In the genomic region with DNA sequence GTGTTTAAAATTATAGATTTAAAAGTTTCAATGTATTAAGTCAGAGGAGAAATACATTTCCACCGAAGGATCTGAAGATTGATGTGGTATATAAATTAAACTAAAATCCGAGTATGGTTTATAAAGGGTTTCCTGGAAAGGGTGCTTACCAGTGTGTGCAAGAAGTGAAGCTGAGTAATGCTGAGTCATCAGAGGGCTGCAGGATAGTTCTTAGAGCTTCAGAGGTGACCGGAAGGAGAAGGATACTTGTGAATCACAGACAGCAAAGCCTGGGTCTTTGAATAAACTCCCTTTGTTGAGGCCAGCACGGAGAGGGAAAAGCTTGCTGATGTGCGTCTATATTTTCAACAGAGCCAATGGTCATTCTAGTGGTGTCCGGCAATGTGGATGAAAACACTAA, we compare ENCODE assay signal across 27 mouse cellular contexts. TPM values are rescaled to one million over a fixed set of nuclear protein-coding genes. Genes with fewer than 3 reads are reported as not detected.
"Had no signal": no experiment of that assay in that cellular context is flagged by ENCODE, and none has a peak within 500 bp of the region (broad histone marks: within the 10 kb centered on the region; RNA-seq: fewer than 3 reads in every experiment).

No protein-coding gene starts in this region.

- H3K36me3 ChIP-seq: lung, embryonic 15.5 days; midbrain, embryonic 12.5 days; neural tube, embryonic 13.5 days; neural tube, embryonic 15.5 days had no signal

- H3K27me3 ChIP-seq: lung, embryonic 15.5 days; megakaryocyte, embryonic 14.5 days; midbrain, embryonic 12.5 days; neural tube, embryonic 13.5 days; neural tube, embryonic 15.5 days had no signal

- H3K4me2 ChIP-seq: lung, embryonic 15.5 days; midbrain, embryonic 12.5 days; neural tube, embryonic 13.5 days; neural tube, embryonic 15.5 days had no signal

- ATAC-seq: lung, postnatal 0 days; midbrain, embryonic 16.5 days had no signal

- H3K4me3 ChIP-seq: lung, embryonic 15.5 days; megakaryocyte, embryonic 14.5 days; midbrain, embryonic 12.5 days; myocyte; neural tube, embryonic 13.5 days; neural tube, embryonic 15.5 days had no signal

- DNase-seq: lung, adult 2 months; lung, postnatal 14 days; lung, postnatal 36 days; midbrain, embryonic 14.5 days; retina, postnatal 1 day; right cerebral cortex, adult 18-20 months; right cerebral cortex, postnatal 25 days; right cerebral cortex, postnatal 4 days; spleen, adult 18-20 months; thymus, adult 18-20 months; thymus, postnatal 14 days; thymus, postnatal 36 days had no signal

- H3K9me3 ChIP-seq: lung, embryonic 15.5 days; midbrain, embryonic 12.5 days; neural tube, embryonic 13.5 days; neural tube, embryonic 15.5 days had no signal

- H3K9ac ChIP-seq: lung, embryonic 15.5 days; midbrain, embryonic 12.5 days; neural tube, embryonic 13.5 days; neural tube, embryonic 15.5 days had no signal

- H3K4me1 ChIP-seq: lung, embryonic 15.5 days; megakaryocyte, embryonic 14.5 days; midbrain, embryonic 12.5 days; neural tube, embryonic 13.5 days; neural tube, embryonic 15.5 days had no signal

- H3K27ac ChIP-seq: lung, embryonic 15.5 days; macrophage; midbrain, embryonic 12.5 days; neural tube, embryonic 13.5 days; neural tube, embryonic 15.5 days had no signal

RNA-seq across cellular contexts. Expression of a gene that starts 45.8 kb away (rescaled TPM):
- total RNA-seq: megakaryocyte progenitor cell, adult 5-6 weeks had no signal
- polyA plus RNA-seq: lung, adult 2 months; lung, embryonic 15.5 days; lung, postnatal 0 days; macrophage; midbrain, embryonic 12.5 days; midbrain, embryonic 14.5 days; midbrain, embryonic 16.5 days; myocyte; neural tube, embryonic 11.5 days; neural tube, embryonic 13.5 days; small intestine, adult 2 months; stomach, embryonic 14.5 days; stomach, embryonic 16.5 days; thymus, postnatal 0 days had no signal
